Mouse (Mus musculus): Measurements from ENCODE around the gene Polr3h.
"Not testable (repeated sequence)": the region's sequence is repeated elsewhere in the genome, so short reads cannot be mapped to it uniquely, and the experiment has no call there.

The Polr3h gene

DNA sequence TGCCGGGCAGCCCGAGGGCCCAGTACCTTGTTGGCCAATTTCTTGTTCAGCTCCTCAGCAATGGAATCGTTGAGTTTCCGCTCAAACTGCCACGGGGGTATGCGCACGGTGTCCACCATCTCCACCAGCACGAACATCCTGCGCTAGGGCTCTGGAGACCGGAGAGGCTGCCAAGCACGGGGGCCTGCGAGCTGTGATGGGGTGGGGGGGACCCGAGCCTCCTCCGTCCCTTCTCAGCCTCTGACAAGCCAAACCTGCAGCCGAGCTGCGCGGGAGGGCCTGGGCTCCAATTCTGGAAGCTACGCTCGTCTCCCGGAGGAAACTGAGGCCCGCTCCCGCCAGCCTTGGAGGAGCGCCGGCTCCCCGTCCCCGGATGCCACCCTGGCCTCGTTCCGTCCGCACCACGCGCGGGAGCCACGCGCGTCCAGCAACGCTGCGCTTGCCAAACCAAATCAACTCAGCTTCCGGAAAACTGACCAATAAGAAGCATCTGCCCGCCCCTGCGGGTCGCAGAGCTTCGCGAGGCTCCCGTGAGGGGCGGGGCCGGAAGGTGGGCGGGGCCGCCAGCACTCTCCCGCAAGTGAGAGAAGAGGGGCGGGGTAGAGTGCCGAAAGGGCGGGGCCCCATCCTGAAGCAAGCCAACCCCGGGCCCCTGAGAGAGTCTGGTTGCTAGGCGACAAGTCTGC, at the start of gene Polr3h:
TSS of gene Polr3h (minus strand) at position 481 of the 686 bp plus-strand sequence.
- peak; percentile 97 for DNase-seq (ENCODE audit: extremely low spot score)

DNA sequence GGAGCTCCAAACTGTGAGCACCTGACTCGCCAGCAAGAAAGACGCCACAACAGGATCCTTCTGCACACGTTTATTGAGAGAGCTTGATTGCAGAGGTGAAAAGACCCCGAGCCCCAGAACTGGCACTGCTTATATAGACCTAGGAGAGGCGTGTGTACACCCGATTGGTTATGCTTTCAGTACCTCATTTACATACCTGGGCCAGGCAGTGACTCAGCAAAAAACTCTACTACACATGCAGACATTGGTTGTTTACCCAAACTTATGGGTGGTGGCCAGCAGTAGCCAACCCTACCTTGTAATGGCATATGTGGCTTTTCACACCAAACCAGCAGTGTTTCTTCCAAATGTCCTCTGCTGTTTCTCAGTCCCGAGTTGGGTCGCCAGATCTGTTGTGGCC, 49.1 kb upstream of the Polr3h start:
- DNase-seq (ENCODE audit: extremely low spot score): not testable (repeated sequence)

DNA sequence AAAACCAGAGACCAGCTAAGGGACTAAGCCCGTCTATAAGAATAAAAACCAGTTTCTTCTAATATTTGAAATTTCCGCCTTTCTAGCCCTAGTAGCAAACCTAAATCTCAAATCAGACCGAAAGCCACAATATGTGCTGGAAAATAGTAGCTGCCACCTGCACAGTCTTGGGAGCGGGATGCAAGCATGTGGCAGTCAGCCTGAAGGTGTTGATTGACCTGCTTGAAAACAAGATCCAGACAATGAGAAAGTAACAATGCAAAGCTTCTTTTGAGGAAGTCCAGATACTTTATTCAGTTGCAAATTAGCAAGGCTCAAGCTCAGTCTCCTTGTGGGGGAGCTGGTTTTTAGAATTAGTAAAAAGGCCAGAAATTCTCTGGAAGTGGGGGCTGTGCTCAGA, 44.5 kb upstream of the Polr3h start:
- not testable (repeated sequence) for DNase-seq (ENCODE audit: extremely low spot score)

DNA sequence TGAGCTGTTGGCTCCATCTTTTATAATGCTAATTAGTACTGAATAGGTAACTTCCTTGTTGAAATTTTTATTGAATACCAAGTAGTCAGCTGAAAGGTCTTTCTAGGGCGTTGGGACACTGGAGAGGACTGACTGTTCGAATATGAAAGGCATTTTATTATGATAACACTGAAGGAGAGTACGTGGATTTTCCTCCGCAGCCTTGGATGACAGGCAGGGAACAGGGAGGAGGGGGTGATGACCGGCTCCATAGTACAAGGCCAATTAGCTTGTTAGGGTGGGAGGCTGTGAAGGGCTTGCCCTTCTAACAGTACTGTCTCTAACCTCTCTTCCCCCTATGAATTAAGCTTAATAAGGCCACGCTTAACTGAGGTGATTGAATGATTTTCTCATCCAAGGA, 43.6 kb upstream of the Polr3h start:
- DNase-seq (ENCODE audit: extremely low spot score): not testable (repeated sequence)

DNA sequence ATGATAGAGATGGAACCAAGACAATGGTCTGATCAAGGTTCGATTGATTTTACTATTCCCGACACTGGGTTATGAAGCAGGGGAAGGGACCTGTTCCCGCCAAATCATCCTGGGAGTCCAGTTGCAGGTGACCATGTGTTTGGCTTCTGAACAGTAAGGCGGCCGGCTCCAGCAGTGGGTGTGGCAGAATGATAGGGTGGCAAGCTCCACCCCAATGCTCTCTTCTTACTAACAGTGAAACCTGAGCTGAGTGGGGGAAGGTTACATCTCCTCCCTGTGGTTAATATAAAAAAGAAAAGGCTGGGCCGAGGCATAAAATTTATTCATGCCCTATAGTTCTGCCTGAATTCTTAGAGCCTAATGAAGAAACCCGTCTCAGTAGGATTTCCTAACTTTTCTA, 43.1 kb upstream of the Polr3h start:
- no peak for DNase-seq (ENCODE audit: extremely low spot score)

DNA sequence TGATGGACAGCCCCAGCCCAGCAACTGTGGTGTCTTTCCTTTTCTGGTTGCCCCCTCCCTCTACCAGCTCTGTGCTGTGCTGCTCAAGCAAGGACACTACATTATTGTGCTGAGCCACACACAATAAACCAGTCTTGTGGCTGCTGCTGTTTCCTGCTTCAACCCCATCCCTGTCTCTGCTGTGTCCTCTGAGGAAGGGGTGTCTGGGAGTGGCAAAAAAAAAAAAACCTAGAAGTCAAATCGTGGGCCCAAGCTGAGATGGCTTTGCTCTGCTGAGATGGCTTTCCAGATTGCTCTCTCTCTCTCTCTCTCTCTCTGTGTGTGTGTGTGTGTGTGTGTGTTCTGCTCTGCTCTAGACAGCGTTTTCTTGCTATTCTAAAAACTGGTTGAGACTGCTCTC, 42.4 kb upstream of the Polr3h start:
- DNase-seq (ENCODE audit: extremely low spot score): no peak

DNA sequence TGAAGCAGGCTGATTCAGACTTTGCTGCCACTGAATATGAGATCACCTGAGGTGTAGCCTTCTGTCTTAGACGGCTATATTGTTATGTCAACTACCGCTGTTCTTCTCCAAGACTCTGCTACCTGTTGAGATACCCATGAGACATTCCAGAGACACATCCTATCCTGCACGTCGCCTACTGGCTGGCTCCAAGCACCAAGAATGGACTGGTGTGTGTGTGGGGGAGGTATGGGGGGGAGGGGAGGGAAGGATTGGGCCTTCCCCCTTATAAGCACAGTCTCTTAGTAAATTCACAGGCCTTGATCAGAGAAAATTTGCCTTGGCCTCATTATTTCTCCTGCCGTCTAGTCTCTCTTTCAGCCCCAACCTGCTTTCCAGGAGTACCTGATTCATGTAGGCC, 41.8 kb upstream of the Polr3h start:
- no peak for DNase-seq (ENCODE audit: extremely low spot score)

DNA sequence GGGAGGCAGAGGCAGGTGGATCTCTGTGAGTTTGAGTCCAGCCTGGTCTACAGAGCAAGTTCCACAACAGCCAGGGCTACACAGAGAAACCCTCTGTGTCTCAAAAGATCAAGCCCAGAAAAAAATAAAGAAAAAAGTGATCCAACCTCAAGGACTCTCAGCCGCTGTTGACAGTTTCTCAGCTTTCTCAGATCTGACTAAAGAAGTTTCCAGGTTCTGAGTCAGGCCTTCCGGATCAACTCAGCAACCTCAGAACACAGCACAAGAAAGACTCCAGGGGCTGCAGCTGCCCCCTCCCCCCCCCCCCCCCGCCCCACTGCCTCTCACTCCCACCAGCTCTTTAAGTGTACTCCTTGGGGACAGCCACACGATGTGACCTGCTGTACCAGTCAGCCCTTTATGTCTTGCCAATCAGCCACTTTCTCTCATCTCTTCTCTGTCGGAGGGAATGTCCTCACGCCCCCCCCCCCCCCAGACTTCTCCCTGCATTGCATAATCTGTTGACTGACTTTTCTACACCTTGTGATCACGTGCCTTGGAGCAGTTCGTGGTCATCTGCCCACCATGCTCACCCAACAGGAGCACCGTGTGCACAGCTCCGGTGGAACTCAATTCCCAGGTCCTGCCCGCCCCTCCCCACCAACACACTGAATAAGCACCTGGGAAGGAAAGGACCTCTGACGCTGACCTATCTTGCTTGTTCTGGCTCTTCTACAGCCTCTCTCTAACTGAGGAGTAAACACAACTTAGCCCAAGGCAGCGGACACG, 40.2 kb upstream of the Polr3h start:
- no peak for DNase-seq (ENCODE audit: extremely low spot score)

DNA sequence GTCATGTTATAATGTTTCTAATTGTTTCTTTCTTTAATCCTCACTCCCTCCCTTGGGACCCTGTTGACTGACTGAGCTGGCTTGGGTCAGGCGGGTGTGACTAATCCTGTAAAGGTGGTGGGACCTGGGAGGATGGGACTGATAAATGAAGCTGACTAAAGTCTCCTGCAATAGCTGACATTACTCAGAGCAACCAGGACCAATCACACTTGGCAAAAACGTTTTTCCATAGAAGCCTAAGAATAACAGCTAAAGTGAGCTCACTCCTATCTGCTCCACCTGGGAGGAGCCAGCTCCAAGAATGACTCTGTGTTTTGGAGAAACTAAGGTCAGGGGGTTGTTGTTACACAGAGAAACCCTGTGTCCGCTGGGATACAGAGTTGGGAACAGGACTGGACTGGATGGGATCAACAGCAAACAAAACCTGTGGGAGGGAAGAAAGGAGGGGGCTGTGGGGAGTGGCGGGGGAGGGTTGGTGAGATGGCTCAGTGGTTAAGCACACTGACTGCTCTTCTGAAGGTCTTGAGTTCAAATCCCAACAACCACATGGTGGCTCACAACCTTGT, 39.0 kb upstream of the Polr3h start:
- DNase-seq (ENCODE audit: extremely low spot score): no peak

DNA sequence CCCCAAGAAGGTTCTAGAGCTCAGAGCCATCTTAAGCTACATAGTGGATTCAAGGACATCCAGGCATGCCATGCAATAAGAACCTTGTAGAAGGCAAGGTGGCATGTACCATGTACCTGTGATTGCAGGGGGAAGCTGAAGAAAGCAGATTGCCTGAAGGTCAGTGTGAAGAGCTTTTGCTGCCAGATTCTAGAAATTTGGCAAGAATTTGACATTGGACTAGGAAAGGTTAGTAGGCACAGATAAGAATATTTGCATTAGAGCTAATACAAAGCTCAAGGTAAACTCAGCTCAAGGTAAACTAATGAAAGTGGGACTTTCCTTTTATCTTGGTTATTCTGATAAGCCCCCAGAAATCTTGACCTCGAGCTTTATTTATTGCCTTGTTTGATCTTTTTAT, 38.2 kb upstream of the Polr3h start:
- DNase-seq (ENCODE audit: extremely low spot score): no peak

DNA sequence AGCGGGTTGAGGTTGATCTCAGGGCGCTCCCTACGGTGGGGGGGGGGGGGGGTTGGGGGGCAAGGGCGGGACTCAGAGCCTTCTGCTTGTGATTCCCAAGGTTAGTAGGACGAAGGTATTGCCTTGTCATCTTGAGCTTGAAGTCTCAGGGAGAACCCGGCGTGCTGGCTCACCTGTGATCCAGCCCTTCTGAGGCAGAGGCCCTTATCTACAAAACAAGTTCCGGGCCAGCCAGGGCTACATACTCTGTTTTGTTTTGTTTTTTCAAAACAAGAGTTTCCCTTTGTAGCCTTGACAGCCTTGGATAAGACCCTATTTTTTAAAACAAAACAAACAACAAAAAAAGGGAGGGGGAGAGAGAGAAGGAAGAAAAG, 35.0 kb upstream of the Polr3h start:
- no peak for DNase-seq (ENCODE audit: extremely low spot score)

DNA sequence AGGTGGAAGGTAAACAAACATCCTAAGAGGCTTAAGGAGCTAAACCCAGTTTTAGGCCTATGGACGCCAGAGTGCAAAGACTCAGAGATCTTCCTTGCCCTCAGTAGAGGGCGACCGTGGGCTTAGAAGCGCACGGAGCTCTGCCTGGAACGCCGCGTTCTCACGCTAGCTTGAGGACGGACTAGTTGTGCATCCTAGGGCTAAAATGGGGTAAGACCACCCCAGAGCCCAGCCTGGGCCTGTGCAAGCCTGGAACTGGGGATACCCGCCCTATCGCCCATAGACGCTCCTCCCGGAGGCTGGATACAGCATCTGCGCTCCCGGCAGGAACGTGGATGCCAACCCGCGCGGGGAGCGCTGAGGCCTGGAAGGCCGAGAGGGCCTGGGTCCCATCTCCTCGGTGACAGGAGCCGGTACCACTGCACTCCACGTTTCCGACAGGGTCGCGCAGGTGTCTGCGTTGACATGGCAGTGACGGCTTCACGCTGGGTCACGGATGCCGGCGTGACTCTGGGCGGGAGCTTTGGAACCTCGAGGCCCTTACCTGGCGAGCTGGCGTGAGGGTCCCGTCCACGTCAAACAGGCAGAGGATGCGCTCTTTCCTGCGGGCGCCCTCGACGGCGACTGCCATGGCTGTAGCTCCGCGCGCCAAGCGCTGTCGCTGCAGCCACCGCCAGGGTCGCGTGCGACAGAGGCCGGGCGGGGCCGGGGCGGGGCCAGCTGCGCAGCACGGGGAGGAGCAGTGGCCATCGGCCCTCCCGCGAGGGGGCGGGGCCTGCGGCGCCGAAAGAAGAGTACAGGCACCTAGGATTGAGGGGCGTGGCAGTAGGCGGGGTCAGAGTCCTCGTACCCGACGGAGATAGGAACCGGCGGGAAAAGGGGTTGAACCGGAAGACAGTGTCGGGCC, 34.4 kb upstream of the Polr3h start, which contains the start of gene Pmm1:
TSS of gene Pmm1 (minus strand) at position 760 of the 907 bp plus-strand sequence.
- peak; percentile 99 for DNase-seq (ENCODE audit: extremely low spot score)

DNA sequence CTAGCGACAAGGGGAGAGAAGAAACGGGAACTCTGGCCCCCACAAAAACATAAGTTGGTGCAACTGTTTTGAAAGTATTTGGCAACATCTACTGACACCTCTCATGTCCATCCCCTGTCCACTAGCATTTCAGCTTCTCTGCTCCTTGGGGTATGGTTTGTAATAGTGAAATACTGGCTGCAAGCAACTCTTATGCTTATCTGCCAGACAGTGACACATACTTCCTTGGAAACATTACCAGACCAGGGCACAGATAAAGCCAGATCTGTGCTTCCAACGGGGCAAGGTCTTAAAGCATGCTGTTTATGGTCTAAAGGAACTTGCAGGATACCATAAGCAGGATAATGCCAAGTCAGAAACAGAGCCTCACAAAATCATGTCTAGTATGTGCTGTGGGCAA, 32.9 kb upstream of the Polr3h start:
- no peak for DNase-seq (ENCODE audit: extremely low spot score)

DNA sequence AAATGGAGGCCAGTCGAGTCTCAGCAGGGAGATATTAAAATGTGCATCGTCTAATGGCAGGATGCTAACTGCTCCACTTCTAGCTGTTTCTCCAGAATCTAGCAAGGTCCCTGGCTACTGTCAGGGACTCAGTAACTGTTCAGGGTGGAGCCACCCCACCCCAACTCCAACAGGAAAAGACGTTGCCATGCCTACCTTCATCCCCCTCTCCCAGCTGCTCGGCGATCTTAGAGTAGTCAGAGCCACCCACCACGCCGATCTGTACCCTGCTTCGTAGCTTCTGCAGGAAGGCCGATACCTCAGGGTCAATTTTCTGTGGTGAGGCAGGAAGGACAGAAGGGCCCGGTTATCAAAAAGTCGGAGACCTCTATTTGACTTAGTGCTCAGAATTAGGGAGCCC, 31.6 kb upstream of the Polr3h start:
- no peak for DNase-seq (ENCODE audit: extremely low spot score)

DNA sequence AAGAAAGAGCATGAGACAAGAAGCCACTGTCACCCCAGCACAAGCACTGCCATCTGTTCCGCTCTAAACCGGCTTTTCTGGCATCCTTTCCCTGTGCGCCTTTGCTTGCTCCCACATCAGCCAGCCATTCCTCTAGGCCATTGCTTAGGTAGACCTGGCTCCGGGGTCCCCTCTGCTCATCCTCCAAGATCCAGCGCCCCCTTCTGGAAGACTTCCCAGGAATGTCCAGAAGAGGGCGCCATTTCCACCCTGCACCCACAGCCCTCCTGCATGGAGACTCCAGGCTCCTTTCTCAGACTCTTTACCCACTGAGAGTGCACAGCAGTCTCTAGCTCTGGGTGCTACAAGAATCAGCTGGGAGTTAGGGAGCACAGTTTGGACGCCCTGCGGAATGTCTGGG, 30.4 kb upstream of the Polr3h start:
- peak; percentile 54 for DNase-seq (ENCODE audit: extremely low spot score)

DNA sequence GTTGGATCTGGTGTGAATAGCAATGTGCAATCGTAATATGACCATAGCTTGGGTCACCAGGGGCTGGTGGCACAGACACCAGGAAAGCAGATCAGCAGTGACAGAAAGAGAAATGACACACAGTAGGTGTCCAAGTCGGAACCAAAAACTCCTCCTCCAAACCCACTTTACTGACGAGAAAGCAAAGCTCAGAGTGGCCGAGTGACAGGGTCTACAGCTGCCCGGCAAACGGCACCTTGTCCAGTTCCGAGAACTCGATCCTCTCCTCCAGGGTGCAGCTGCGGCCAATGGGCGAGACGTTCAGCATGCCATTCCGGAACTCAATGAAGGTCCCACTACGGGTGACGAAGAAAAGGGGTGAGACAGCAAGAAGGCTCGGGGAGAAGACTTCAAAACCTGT, 29.4 kb upstream of the Polr3h start:
- DNase-seq (ENCODE audit: extremely low spot score): no peak

DNA sequence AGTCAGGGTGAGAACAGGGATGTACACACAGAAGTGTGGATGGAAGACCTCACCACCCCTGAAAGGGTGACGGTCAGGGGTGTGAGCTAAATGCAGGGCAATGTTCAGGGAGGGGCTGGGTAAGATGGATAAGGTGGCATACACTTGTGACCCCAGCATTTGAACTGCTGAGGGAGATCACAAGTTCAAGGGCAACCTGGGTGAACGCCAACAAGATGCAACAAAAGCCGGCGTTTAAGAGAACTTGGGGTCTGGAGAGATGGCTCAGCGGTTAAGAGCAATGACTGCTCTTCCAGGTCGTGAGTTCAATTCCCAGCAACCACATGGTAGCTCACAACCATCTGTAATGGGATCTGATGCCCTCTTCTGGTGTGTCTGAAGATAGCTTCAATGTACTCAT, 28.7 kb upstream of the Polr3h start:
- no peak for DNase-seq (ENCODE audit: extremely low spot score)

DNA sequence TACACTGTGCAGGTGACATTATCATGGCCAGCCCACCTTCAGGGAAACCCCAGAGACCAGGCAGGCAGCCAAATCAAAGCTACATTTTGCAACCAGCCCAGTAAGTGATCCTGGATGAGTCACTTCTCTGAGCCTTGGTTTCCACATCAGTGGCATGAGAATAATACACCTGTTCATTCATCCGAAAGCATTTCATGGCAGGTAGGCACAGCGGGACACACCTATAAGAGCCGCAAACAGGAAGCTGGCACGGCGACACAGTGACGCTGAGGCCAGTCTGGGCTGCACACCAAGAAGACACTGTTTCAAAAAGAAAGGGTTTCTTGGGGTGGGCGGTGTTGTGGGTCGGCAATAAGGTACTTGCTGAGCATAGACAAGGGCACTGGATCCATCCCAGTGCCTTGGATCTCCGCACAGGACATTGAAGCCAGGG, 28.1 kb upstream of the Polr3h start:
- no peak for DNase-seq (ENCODE audit: extremely low spot score)

DNA sequence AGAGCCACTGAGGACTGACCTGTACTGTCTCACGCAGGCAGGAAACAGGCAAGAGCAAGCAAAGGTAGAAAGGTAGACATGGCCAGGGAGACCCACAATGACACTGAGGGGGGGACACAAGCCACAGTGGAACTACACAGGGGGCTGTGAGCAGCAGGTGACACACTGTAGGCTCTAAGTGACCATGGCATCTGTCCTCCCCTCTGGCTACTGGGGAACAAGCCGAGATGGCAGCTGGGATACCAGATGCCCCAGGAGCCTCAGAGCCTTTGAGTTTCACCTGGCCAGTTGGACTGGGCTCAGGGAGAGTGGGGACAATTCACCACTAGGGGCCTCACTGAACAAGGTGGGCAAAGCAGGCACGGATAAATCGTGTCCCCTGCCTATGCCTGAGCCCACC, 26.3 kb upstream of the Polr3h start:
- no peak for DNase-seq (ENCODE audit: extremely low spot score)

DNA sequence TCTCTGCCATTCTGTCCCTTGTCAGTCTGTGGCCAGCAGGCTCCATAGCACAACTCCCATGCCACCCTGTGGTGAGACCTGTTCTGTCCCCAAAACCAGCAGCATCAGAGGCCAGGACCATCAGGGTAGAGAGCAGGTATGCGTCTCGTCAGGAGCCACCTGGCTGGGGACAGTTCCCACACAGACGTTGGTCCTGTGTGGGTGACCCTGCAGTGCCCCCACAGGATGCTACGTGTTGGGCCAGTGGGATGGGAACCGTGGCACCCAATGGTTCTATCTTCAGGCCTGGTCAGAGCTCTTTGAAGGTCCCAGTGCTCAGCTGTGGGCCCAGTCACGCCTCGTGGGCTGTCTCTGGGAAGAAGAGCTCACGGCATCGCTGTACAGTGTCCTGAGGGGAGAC, 25.1 kb upstream of the Polr3h start:
- DNase-seq (ENCODE audit: extremely low spot score): no peak

DNA sequence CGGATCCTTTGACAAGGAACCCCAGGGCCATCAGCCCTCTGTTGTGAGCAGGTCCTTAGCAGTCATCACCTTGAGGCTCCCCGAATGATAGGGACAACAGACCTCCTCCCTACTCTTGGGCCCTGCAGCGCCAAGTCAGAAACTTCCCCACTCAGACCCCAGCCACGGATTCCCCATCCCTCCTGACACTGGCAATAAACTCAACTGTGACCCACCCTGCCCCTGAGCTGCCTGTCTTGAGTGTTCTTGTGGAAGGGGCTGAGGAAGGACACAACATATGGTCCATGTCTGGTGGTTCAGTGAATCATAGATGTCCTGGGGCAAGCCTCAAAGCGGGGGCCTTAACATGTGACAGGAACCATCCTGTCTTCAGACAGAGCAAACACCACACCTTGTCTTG, 24.7 kb upstream of the Polr3h start:
- no peak for DNase-seq (ENCODE audit: extremely low spot score)
